Mouse (Mus musculus) testis, adult 2 months (tissue): ENCODE measurements around the gene Patj. TPM values are rescaled to one million over a fixed set of nuclear protein-coding genes. Genes with fewer than 3 reads are reported as not detected.

Source experiments
- H3K27ac ChIP-seq: fragments of 200-500 bp; 2 replicates; pipeline ENCODE4 v1.5.1; 2012; ENCODE audit warnings: low read depth, low read length; ENCODE audit not compliant: control insufficient read depth, insufficient read depth
- H3K27me3 ChIP-seq: fragments of 200-500 bp; 2 replicates; pipeline ENCODE4 v1.6.1; 2012; ENCODE audit warnings: mild to moderate bottlenecking, low read length, moderate library complexity; ENCODE audit not compliant: control insufficient read depth, insufficient read depth
- H3K36me3 ChIP-seq: fragments of 200-500 bp; 2 replicates; pipeline ENCODE4 v1.6.1; 2012; ENCODE audit warnings: mild to moderate bottlenecking, low read length; ENCODE audit not compliant: control insufficient read depth, insufficient read depth
- H3K4me1 ChIP-seq: fragments of 200-500 bp; 2 replicates; pipeline ENCODE4 v1.6.1; 2012; ENCODE audit warnings: low read length; ENCODE audit not compliant: control insufficient read depth, insufficient read depth
- H3K4me3 ChIP-seq: fragments of 200-500 bp; 2 replicates; pipeline ENCODE4 v1.5.1; 2012; ENCODE audit warnings: low read depth, mild to moderate bottlenecking, low read length, moderate library complexity, mixed read lengths; ENCODE audit not compliant: control insufficient read depth
- CTCF ChIP-seq: fragments of 200-500 bp; IDR thresholded peaks from 2 replicates; pipeline ENCODE4 v1.5.1; 2012; ENCODE audit warnings: low read depth, mild to moderate bottlenecking, inconsistent platforms, low read length, moderate library complexity; ENCODE audit not compliant: control insufficient read depth, insufficient read depth, insufficient replicate concordance
- POLR2A ChIP-seq: fragments of 200-500 bp; IDR thresholded peaks from 2 replicates; pipeline ENCODE4 v1.6.1; 2012; ENCODE audit warnings: low read depth, mild to moderate bottlenecking, inconsistent platforms, low read length, moderate library complexity; ENCODE audit not compliant: control insufficient read depth
- polyA plus RNA-seq: library from polyadenylated mRNA; depleted of rRNA; stranded (reverse); fragments of >200 nt; gene quantifications from 2 replicates; pipeline ENCODE4 v1.2.3, GENCODE M21; 2012

Gene Patj
- polyA plus RNA-seq, 1 experiment: 5.9 TPM

DNA sequence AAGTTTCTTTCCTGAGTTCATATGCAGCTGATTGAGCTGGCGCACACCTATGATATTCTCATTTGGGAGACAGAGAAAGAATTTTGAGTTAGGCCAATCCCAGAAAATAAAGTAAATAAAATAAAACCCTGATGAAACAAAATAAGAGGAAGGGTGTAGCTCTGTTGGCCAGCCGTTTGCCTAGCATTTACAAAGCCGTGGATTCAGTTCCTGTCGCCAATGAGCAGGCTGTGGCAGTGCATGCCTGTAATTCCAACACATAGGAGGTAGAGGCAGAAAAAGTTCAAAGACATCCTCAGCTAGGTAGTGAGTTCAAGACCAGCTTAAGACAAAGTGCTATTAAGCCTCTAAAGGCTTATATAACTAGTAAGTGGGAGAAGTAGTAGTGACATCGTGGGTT, 55.2 kb downstream of the Patj start:
- no peaks in the 10 kb centered on the region for H3K36me3 ChIP-seq
- H3K4me3 ChIP-seq: no peak overlapping the region
- no peaks in the 10 kb centered on the region for H3K4me1 ChIP-seq
- H3K27me3 ChIP-seq: no peaks in the 10 kb centered on the region
- no peak for TF ChIP-seq CTCF
- TF ChIP-seq POLR2A: no peak
- H3K27ac ChIP-seq: no peak overlapping the region

DNA sequence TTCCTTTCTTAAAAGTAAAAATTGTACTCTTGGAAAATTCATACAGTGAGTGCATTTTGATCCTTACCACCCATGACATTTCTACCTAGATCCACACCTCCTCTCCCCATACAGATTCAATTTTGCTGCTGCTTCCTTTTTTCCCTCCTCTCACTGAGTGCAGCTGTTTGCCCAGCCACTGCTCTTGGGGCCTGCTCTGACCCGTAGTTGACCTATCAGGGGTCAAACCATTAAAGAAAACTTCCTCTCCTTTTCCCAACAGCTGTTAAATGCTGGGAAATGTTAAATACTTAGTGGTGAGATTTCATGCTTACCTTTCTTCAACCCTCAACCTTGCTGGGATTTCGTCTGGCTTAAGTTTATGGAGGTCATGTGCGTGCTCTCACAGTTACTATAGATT, 55.7 kb downstream of the Patj start:
- TF ChIP-seq CTCF (no peak), POLR2A (no peak)
- Histone ChIP-seq H3K27me3 (no peaks in the 10 kb centered on the region), H3K27ac (no peak overlapping the region), H3K4me1 (no peaks in the 10 kb centered on the region), H3K4me3 (no peak overlapping the region), H3K36me3 (no peaks in the 10 kb centered on the region)

DNA sequence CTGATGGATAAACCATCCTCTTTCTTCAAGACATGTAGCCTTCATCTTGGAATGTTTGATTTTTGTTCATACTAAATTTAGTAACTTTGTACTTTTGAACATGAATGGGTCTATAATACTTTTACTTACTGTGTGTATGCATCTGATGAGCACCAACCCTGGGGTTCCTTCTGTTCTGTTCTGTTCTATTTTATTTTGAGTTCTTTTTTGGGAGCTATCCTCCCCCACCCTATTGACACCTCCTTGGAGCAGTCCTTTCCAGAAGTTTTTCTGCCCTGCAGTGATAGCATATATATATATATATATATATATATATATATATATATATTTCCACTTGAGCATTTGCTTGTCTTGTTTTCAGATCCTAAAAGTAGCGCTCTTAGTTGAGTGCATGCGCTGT, 57.1 kb downstream of the Patj start:
- Histone ChIP-seq H3K4me1 (no peaks in the 10 kb centered on the region), H3K27me3 (no peaks in the 10 kb centered on the region), H3K36me3 (no peaks in the 10 kb centered on the region), H3K27ac (no peak overlapping the region), H3K4me3 (no peak overlapping the region)
- no peak for TF ChIP-seq POLR2A
- no peak for TF ChIP-seq CTCF

DNA sequence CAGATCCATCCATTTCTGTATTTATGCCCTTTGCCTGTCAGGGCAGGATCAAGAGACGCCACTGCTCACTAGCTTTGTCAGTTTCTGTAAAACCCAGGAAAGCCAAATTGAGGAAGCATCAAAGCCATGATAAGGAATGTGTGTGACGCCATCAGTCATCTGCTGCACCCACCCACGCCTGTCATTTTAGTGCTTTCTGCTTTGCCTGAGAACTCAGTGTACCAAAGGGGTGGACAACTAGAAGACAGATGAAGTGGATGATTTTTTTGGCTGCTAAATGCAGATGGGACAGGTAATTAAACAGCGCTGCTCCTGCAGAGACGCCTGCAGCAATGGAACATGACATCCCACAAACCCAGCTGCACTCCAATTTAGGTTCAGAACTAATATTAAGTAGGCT, 57.6 kb downstream of the Patj start:
- H3K27ac ChIP-seq: no peak overlapping the region

DNA sequence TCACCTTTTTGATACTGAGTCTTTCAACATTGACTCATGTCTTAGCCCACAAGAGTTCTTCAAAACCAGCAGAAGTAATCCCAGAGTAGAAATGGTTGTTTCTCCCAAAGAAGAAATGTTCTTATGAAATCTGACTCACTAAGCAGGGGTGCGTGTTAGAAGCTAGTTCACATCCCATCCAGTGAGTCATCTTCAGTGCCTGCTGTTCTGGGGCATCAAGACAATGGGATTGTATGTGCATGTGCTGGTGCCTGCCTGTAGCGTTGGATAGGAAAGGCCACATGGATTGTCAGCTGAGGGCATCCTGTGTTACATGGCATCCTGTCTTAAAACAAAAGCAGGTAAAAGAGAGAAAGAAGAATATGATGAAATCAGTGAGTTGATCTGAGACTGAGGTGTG, 59.8 kb downstream of the Patj start:
- Histone ChIP-seq H3K4me1 (no peaks in the 10 kb centered on the region), H3K27me3 (no peaks in the 10 kb centered on the region), H3K4me3 (no peak overlapping the region), H3K36me3 (no peaks in the 10 kb centered on the region), H3K27ac (no peak overlapping the region)
- no peak for TF ChIP-seq POLR2A
- no peak for TF ChIP-seq CTCF

More for the DNA sequence above, 57.6 kb downstream of the Patj start:
- no peaks in the 10 kb centered on the region for H3K36me3 ChIP-seq
- H3K27me3 ChIP-seq: no peaks in the 10 kb centered on the region
- H3K4me3 ChIP-seq: no peak overlapping the region
- H3K4me1 ChIP-seq: no peaks in the 10 kb centered on the region
- TF ChIP-seq CTCF: no peak
- no peak for TF ChIP-seq POLR2A

DNA sequence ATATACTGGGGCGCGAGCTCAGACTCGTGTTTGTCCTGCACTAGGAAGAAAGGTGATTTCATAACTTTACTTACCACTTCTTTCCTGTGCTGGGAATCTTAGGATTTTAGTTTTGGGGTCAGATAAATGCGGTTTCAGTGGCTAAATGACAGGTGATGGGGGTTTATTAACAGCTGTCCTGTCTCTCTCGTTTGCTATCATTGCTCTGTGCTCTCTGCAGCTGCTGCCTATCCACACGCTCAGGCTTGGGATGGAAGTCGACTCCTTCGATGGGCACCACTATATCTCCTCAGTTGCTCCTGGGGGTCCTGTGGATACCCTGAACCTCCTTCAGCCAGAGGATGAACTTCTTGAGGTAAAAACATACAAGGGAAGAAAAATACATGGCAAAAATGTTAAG, 60.3 kb downstream of the Patj start:
- no peaks in the 10 kb centered on the region for H3K36me3 ChIP-seq
- no peaks in the 10 kb centered on the region for H3K27me3 ChIP-seq
- H3K27ac ChIP-seq: no peak overlapping the region
- H3K4me1 ChIP-seq: no peaks in the 10 kb centered on the region
- no peak overlapping the region for H3K4me3 ChIP-seq
- no peak for TF ChIP-seq POLR2A
- TF ChIP-seq CTCF: no peak

DNA sequence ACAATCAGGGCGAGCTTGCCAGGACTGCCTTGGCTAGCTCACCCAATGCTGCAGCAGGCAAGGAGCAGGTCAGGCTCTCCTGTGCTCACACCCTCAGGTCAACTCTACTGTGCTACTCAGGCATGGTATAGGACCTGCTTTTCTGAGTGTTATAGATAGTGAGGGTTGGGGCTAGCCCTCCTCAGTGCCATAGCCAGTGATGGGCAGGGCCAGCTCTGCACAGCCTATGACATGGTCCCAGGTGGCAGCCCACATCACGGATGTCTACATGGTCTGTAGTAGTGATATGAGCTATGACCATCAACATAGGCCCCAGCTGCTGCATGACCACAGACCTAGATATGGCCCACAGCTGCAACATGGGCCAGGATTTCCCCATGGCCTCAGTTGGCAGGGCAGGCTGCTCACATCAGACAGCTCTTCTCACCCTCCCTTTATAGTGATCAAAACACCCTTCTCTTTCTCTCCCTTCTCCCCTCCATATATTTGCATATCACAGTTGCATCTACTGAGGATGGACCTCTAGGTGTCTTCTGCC, 66.3 kb downstream of the Patj start:
- no peak overlapping the region for H3K4me3 ChIP-seq
- H3K4me1 ChIP-seq: no peaks in the 10 kb centered on the region
- H3K27ac ChIP-seq: no peak overlapping the region
- TF ChIP-seq CTCF (no peak), POLR2A (no peak)
- no peaks in the 10 kb centered on the region for H3K27me3 ChIP-seq
- no peaks in the 10 kb centered on the region for H3K36me3 ChIP-seq

DNA sequence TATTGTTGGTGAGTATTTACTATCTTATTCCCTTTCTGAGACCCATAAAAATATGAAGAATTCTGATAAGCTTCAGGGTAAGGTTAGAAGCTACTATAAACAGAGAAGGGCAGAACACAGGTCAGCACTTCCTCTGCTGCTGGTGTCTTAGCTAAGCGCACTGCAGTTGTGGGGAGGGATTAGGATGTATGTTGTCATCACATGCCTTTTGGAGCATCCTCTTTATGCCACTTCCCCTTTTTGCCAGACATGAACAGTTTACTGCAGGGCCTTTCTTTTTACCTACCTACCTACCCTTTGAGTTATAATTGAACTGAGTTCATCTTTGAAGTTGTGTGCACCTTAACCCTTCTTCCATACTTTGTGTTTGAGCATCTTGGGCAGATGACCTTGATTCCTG, 69.9 kb downstream of the Patj start:
- Histone ChIP-seq H3K36me3 (no peaks in the 10 kb centered on the region), H3K4me3 (no peak overlapping the region), H3K4me1 (no peaks in the 10 kb centered on the region), H3K27ac (no peak overlapping the region), H3K27me3 (no peaks in the 10 kb centered on the region)
- no peak for TF ChIP-seq CTCF
- TF ChIP-seq POLR2A: no peak

DNA sequence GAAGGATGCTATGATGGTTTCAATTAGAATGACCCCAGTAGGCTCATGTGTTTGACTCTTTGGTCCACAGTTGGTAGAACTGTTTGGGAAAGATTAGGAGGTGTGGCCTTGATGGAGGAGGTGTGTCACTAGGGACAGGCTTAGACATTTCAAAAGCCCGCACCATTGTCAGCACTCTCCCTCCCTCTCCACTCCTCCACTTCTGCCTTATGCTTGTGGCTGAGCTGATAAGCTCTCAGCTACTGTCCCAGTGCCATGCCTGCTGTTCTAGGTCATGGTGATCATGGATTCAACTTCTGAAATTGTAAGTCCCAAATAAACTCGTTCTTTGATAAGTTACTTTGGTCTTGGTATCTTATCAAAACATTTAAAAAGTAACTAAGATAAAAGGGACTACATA, 70.3 kb downstream of the Patj start:
- Histone ChIP-seq H3K4me3 (no peak overlapping the region), H3K4me1 (no peaks in the 10 kb centered on the region), H3K27ac (no peak overlapping the region), H3K36me3 (no peaks in the 10 kb centered on the region), H3K27me3 (no peaks in the 10 kb centered on the region)
- TF ChIP-seq POLR2A (no peak), CTCF (no peak)
